Mouse (Mus musculus): ENCODE measurements around the gene Slc39a11. TPM values are rescaled to one million over a fixed set of nuclear protein-coding genes. Genes with fewer than 3 reads are reported as not detected.
"Not testable (repeated sequence)": the region's sequence is repeated elsewhere in the genome, so short reads cannot be mapped to it uniquely, and the experiment has no call there.

The Slc39a11 gene
- polyA plus RNA-seq, 1 experiment from 2014 or later: 21.8 TPM

- Histone ChIP-seq H3K4me1 (ENCODE audit: insufficient read depth) (no peaks in the 10 kb centered on the region), H3K27ac (ENCODE audit: low read depth) (no peak overlapping the region), H3K27me3 (ENCODE audit: insufficient read depth, low read length) (no peaks in the 10 kb centered on the region), H3K9me3 (ENCODE audit: low read depth, low read length) (no peaks in the 10 kb centered on the region), H3K36me3 (ENCODE audit: insufficient read depth) (peaks cover 89% of the 10 kb centered on the region), H3K4me2 (no peak overlapping the region), H3K9ac (no peak overlapping the region), H3K4me3 (ENCODE audit: low read depth, low read length) (no peak overlapping the region)
- 93% methylated on average over 11 of the region's 11 CpGs for WGBS
- no peak for ATAC-seq (ENCODE audit: insufficient read depth)
- DNase-seq: no peak
- no peak for TF ChIP-seq CTCF (IDR thresholded peaks at IDR 0.05; ENCODE audit: low read depth)
Observed at GRCm38 (mm10) chr11:113660940-113661339, 11.1 kb upstream of the Slc39a11 start.

DNA sequence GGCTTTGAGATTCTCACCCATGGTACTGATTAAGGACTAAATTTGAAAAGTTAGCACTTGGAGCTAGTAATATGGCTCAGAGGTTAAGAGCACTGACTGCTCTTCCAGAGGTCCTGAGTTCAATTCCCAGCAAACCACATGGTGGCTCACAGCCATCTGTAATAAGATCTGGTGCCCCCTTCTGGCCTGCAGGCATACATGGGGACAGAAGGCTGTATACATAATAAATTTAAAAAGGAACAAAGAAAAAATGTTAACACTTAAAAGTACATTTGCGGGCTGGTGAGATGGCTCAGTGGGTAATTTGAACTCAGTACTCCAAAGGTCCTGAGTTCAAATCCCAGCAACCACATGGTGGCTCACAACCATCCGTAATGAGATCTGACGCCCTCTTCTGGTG is 10.3 kb upstream of the Slc39a11 start:
- H3K36me3 ChIP-seq (ENCODE audit: insufficient read depth): peaks cover 94% of the 10 kb centered on the region
- H3K4me3 ChIP-seq (ENCODE audit: low read depth, low read length); H3K4me2 ChIP-seq; ATAC-seq (ENCODE audit: insufficient read depth); H3K27ac ChIP-seq (ENCODE audit: low read depth); H3K9me3 ChIP-seq (ENCODE audit: low read depth, low read length); H3K4me1 ChIP-seq (ENCODE audit: insufficient read depth); H3K9ac ChIP-seq; H3K27me3 ChIP-seq (ENCODE audit: insufficient read depth, low read length); DNase-seq: not testable (repeated sequence)
- TF ChIP-seq CTCF (IDR thresholded peaks at IDR 0.05; ENCODE audit: low read depth): peak; percentile 24; the same call in 1 of the 2 replicates
- WGBS: 95% methylated on average over 3 of the region's 3 CpGs

GRCm38 (mm10) chr11:113658763-113659162 is 8.9 kb upstream of the Slc39a11 start:
- DNase-seq (no peak), ATAC-seq (ENCODE audit: insufficient read depth) (no peak)
- WGBS: 82% methylated on average over 4 of the region's 4 CpGs
- no peak for TF ChIP-seq CTCF (IDR thresholded peaks at IDR 0.05; ENCODE audit: low read depth)
- H3K9me3 ChIP-seq (ENCODE audit: low read depth, low read length): no peaks in the 10 kb centered on the region
- no peak overlapping the region for H3K9ac ChIP-seq
- no peak overlapping the region for H3K4me2 ChIP-seq
- H3K36me3 ChIP-seq (ENCODE audit: insufficient read depth): peaks cover 100% of the 10 kb centered on the region
- H3K27ac ChIP-seq (ENCODE audit: low read depth): no peak overlapping the region
- H3K4me3 ChIP-seq (ENCODE audit: low read depth, low read length): no peak overlapping the region
- no peaks in the 10 kb centered on the region for H3K27me3 ChIP-seq (ENCODE audit: insufficient read depth, low read length)
- H3K4me1 ChIP-seq (ENCODE audit: insufficient read depth): no peaks in the 10 kb centered on the region

DNA sequence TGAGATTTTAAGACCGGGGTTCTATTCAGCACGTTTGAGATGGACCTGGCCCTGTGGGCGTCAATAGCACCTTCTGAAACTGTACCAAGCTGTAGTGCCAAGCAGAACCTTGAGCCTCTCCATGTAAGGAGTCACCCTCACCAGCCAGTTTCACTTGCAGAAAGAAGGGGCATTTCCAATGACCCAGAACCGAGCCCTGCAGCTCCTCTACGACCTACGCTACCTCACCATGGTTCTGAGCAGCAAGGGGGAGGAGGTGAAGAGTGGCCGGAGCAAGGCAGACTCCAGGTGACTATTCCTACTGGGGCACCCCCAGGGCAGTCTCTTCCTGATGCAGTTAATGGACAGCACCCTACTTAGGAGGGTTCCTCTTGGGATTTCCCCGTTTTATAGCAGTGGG is 8.4 kb upstream of the Slc39a11 start:
- Histone ChIP-seq H3K9me3 (ENCODE audit: low read depth, low read length) (no peaks in the 10 kb centered on the region), H3K4me3 (ENCODE audit: low read depth, low read length) (no peak overlapping the region), H3K4me2 (no peak overlapping the region), H3K27ac (ENCODE audit: low read depth) (no peak overlapping the region), H3K4me1 (ENCODE audit: insufficient read depth) (no peaks in the 10 kb centered on the region), H3K27me3 (ENCODE audit: insufficient read depth, low read length) (no peaks in the 10 kb centered on the region), H3K36me3 (ENCODE audit: insufficient read depth) (peaks cover 100% of the 10 kb centered on the region), H3K9ac (no peak overlapping the region)
- no peak for TF ChIP-seq CTCF (IDR thresholded peaks at IDR 0.05; ENCODE audit: low read depth)
- ATAC-seq (ENCODE audit: insufficient read depth): no peak
- 82% methylated on average over 8 of the region's 8 CpGs for WGBS
- DNase-seq: no peak

GRCm38 (mm10) chr11:113657221-113657620 is 7.3 kb upstream of the Slc39a11 start:
- no peaks in the 10 kb centered on the region for H3K9me3 ChIP-seq (ENCODE audit: low read depth, low read length)
- TF ChIP-seq CTCF (IDR thresholded peaks at IDR 0.05; ENCODE audit: low read depth): no peak
- no peak for DNase-seq
- WGBS: 49% methylated on average over 4 of the region's 4 CpGs
- no peak overlapping the region for H3K9ac ChIP-seq
- no peaks in the 10 kb centered on the region for H3K27me3 ChIP-seq (ENCODE audit: insufficient read depth, low read length)
- peaks cover 100% of the 10 kb centered on the region for H3K36me3 ChIP-seq (ENCODE audit: insufficient read depth)
- H3K4me2 ChIP-seq: no peak overlapping the region
- H3K4me1 ChIP-seq (ENCODE audit: insufficient read depth): no peaks in the 10 kb centered on the region
- H3K27ac ChIP-seq (ENCODE audit: low read depth): no peak overlapping the region
- ATAC-seq (ENCODE audit: insufficient read depth): no peak
- H3K4me3 ChIP-seq (ENCODE audit: low read depth, low read length): no peak overlapping the region

- H3K4me1 ChIP-seq (ENCODE audit: insufficient read depth): no peaks in the 10 kb centered on the region
- H3K9ac ChIP-seq: no peak overlapping the region
- no peaks in the 10 kb centered on the region for H3K9me3 ChIP-seq (ENCODE audit: low read depth, low read length)
- no peak overlapping the region for H3K4me3 ChIP-seq (ENCODE audit: low read depth, low read length)
- H3K4me2 ChIP-seq: no peak overlapping the region
- peaks cover 100% of the 10 kb centered on the region for H3K36me3 ChIP-seq (ENCODE audit: insufficient read depth)
- TF ChIP-seq CTCF (IDR thresholded peaks at IDR 0.05; ENCODE audit: low read depth): no peak
- no peaks in the 10 kb centered on the region for H3K27me3 ChIP-seq (ENCODE audit: insufficient read depth, low read length)
- no peak for DNase-seq
- no peak overlapping the region for H3K27ac ChIP-seq (ENCODE audit: low read depth)
- no peak for ATAC-seq (ENCODE audit: insufficient read depth)
- 90% methylated on average over 8 of the region's 8 CpGs for WGBS
Observed at GRCm38 (mm10) chr11:113656511-113656932, 6.6 kb upstream of the Slc39a11 start.

- H3K4me1 ChIP-seq (ENCODE audit: insufficient read depth): peaks cover 3% of the 10 kb centered on the region; the same call in 1 of the 2 replicates
- no peak overlapping the region for H3K27ac ChIP-seq (ENCODE audit: low read depth)
- DNase-seq (no peak), ATAC-seq (ENCODE audit: insufficient read depth) (no peak)
- no peaks in the 10 kb centered on the region for H3K27me3 ChIP-seq (ENCODE audit: insufficient read depth, low read length)
- 74% methylated on average over 18 of the region's 18 CpGs for WGBS
- peaks cover 83% of the 10 kb centered on the region for H3K36me3 ChIP-seq (ENCODE audit: insufficient read depth)
- H3K4me3 ChIP-seq (ENCODE audit: low read depth, low read length): no peak overlapping the region
- no peak overlapping the region for H3K4me2 ChIP-seq
- H3K9ac ChIP-seq: no peak overlapping the region
- no peak for TF ChIP-seq CTCF (IDR thresholded peaks at IDR 0.05; ENCODE audit: low read depth)
- no peaks in the 10 kb centered on the region for H3K9me3 ChIP-seq (ENCODE audit: low read depth, low read length)
Observed at GRCm38 (mm10) chr11:113654561-113655270, 4.8 kb upstream of the Slc39a11 start.

All from lung, embryonic 14.5 days (tissue).